Mouse (Mus musculus) retina, embryonic 14.5 days (tissue): ENCODE results near the gene Cnksr3.

Experiments used
- DNase-seq: peaks from one replicate; pipeline ENCODE4 v3.0.0-alpha.2; 2015; ENCODE audit warnings: low spot score

Cnksr3 gene

DNA sequence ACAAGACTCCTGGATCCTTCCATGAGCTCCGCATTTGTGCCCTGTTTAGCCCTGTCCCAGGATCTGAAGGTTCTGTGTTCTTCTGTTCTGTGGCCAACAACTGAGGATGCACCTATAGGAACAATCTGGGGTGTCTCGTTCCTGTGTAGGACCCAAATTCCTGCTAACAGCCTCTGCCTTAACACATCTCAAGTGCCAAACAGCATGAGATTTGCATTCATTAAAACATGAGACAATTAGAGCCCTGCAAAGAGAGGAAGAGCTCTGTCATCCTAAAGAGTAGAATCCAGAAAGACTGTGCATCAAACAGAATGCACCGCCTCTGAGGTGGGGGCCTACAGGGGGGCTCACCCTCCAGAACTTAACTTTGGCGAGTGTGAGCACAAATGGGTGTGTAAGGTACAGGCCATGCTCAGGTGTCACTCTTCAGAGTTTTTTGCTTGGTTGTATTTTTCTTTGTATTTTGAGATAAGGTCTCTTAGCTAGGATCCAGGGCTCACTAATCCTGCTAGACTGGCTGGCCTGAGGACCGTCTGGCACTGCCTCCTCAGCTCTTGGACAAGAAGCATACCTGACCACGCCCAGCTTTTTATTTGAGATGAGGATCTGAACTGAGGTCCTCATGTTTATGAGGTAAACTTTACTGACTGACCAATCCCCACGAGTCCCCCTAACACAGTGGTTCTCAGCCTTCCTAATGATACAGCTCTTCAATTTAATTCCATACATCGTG lies 15.2 kb downstream of the Cnksr3 start:
- DNase-seq, result no peak

DNA sequence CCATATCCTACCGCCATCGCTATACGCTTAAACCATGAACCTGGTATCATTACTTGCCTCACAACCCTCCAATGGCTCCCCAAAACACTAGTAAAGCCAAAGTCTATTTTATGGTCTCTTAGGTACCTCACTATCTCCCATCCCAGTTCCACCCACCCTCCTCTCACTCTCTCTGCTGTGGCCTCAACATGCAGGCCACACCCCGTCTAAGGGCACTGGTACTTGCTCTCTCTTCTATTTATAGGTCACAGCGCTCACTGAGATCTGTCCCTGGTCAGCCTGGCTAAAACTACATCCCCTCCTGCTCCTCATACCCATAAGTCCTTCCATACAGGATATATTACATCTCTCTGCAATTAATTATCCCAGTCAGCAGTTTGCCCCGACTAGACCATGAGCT lies 16.1 kb downstream of the Cnksr3 start:
- no peak for DNase-seq

DNA sequence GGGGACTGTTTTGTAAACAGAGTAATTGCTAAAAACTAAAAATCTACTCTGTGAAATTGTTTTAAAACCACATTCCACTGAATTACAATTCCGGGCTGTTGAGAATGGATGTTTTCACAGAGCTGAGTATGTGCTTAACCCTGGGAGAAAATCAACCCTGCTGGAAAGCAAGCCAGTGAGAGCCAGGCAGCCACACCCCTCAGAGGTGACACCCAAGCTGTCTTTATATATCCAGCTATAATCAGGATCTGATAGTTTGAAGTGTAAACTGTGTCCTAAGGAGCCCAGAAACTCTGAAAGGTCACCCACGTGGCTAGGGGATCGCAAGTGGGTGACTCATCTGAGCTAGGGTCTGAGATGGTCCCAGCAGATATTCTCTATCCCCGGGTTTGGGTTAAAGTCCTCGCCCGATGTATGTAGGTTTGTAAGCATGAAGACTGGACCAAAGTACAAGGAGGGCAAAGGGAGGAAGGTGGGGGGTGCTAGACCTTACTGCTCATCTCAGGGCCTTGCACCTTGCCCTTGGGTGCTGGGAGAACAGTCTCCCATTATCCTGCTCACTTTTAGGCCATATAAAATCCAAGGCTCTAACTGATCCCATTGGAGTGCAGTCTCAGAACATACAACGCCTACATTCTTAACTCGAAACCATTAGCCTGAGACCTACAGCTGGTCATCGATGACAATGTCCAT lies 20.2 kb downstream of the Cnksr3 start:
- DNase-seq, result no peak

DNA sequence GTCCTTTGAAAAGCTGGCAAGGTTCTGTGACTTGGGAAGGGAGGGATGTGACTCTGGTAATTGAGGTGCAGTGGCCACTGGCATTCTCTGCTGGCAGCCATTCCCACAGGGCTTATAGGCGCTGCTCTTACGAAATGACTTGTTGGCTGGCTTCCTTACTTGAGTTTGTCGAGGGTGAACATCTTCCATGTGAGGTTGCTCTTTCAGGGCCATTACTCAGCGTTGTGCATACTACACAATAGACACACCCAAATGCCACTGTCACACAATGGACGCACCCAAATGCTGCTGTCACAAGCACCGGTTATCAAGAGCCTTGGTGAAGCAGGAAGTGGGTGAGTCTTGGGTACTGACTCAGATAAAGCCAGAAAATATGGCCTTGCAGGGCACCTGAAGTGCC lies 22.8 kb downstream of the Cnksr3 start:
- DNase-seq, result no peak

DNA sequence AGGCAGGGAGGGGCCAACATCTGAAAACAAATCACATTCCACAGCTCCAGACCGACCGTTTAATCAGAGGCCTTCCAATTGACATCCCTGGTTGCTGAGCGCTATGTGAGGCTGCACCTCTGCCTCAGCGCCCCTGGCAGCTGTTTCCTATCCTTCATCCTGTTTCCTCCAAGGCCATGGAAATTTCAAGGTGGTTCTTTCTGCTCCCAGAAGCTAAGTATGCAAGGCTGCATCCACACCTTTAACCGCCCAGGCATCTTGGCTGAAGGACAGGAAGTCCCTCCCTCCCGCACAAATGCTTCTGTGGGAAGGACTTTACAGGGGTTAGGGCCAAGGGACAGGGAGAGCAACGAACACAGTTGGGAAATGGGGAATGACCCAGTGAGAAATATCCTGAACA lies 24.2 kb downstream of the Cnksr3 start:
- DNase-seq, result no peak

DNA sequence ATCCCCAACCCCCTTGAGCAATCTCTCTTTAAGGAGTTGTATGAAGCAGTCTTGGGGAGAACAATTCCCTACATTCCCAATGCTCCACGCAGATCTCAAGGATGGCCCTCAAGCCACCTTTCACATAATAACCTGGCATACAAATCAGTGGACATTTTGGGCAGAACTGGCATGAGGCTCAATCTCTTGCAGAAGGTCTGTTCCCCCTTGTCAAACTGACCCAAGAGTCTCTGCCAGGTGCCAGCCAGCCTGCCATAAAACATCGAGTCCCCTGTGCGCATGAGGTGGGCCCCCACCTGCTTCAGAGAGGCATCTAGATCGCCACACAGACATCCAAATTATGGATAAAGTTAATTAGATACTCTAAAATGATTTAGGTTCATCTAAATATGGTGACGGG lies 25.0 kb downstream of the Cnksr3 start:
- DNase-seq, result no peak

DNA sequence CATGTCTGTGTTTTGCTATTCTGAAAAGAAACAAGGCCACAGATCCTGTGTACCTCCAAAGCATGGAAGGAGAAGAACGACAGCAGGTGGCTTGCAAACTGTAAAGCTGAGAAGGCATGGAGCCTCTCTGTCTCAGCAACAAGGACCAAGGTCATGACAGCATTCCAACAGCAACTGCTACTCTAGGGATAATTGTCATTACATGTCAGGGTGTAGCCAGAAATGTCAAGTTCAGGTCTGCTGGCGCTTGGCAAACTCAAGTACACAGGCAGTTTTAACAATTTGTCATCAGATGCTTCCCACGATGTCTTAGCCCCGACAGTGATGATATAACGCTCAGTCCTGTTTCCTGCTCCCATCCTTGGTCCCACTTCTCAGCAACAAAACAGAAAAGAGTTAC lies 26.0 kb downstream of the Cnksr3 start:
- DNase-seq, result no peak

DNA sequence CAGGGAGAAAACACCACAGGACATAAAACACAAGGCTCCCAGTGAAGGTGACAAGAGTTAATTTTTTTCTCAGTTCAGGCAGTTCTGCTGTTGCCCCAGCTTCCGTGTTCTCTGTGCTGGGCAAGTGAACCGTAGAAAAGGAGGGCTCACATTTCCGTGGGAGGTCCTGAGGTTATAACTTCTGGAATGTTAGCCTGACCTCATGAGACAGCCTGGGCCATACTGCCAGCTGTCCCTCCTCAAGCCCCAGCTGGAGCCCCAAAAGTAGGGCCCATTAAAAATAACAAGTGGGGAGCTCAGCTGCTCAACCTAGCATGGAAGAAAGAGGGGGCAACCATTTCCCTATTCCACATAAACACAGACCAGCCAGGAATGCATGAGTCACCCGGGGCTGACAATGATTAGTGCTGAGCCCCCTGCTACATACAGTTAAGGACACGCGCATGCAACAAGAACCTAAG lies 28.8 kb downstream of the Cnksr3 start:
- peak; percentile 57 for DNase-seq

DNA sequence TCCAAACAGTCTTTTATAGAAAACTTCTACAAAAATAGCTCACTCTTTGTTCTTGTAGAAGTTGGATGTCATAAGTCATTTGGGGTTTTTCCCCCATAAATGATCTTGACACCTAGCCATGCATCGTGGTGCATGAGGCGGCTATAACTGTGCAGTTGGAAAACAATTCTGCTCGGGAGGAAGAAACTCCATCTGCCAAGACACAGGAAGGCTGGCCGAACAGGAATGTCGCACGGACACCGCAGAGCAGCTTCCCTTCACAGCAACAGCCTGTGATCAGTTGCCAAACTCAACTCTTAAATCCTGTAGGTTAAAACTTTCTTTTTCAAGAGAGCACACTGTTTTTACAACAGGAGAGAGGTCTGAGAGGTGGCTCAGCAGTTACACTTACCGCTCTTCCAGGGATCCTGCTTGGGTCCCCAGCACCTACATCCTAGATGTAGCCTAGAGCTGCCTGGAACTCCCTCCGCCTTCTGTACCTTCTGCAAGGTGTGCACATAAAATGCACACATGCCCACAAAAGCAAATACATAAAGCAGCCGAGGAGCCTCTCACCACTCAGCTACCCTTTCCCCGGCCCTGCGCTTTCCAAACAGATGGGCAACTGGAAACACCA lies 29.4 kb downstream of the Cnksr3 start:
- peak; percentile 26 for DNase-seq

DNA sequence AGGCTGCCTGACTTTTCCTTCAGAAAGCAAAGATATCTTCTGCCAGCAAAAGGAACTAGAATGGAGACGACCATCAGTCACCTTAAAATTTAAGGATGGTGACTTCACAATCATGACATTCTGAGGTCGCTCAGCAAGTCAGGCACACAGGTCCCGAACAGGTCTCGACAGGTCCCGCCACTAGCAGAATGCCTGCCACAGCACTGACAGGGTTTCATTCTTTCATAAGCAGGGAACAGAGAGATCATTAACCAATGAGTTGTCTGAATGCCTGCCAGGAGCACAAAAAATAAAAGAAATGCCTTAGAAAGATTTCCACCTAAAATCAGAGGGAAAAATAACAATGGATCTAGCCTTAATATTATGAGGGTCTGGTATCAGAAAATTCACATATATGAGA lies 31.7 kb downstream of the Cnksr3 start:
- no peak for DNase-seq

DNA sequence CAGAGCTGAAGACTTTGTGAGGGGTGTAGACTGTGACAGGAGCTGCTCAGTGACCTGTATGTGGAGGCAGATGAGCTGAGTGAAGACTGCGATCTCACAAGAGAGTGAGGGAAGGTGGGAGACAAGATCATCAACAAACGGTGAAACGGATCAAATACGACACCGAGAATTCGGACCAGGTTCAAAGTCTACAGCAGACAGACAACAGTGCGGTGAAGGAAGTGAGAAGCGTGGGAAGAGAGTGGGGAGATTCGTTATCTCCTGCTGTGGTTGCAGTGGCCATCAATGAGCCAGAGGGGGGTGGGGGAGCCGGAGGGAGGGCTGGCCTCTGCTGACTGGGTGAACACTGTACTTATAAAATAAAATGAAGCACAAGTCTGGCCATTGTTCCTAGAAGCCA lies 33.5 kb downstream of the Cnksr3 start:
- peak; percentile 10 for DNase-seq

DNA sequence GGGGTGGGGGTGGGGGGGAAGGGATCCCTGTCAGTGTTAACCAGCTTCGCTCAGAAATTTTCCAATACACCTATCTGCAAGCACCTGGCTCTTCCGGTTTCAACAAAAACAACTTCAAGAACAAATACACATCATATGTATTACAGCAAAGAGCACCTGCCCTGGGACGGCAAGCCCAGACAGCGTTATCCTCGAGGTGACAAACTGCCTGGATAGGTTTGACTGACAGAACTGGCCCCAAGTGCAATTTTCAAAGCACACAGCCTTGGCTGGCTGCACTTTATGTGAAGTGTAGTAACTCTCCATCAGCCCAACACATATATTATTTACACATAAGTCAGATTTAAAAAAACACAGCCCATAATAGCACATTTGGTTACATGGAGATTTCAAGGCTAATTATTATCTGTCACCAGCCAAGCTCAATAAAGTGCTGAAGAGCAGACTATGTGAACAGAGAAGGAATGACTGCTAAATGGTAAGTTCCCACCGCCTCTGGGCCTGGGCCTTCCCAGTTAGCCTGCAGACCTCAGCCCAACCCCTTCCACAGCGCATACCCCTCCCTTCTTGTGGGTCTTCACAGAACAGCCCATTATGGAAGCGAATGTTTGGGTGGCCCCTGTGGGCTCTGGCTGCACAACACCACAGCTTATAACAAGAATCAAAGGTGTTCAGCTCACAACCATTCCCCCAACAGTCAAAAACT lies 35.7 kb downstream of the Cnksr3 start:
- no peak for DNase-seq

DNA sequence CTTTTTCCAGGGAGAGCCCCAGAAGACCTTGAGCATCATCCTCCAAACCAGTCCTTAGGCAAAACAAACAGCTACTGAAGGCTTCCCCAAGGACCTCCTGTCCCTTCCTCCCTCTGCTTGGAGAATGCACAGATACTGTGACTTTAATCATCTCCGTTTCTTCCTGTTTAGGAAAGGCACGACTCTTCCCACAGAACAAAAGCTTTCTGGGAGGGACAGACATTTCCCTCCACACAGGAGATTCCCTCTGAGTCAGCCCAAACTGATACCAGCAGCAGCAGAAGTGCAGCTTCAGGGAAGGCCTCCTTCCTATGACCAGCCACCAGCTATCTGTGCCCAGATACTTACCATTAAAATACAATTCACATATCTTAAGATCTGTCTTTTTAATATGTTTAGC lies 37.6 kb downstream of the Cnksr3 start:
- no peak for DNase-seq

DNA sequence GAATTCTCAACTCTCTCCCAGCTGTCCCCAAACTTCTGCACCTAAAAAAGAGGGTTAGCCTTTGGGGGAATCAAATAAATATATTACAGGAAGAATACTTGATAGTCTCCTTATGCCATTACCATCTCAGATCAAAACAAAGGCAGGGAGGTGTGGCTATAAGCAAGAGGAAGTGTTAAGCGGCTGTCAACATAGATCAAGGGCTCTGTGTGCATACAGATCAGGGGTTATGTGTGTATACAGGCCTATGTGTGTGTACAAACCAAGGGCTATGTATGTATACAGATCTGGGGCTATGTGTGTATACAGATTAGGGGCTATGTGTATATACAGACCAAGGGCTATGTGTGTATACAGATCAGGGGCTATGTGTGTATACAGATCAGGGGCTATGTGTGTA lies 38.9 kb downstream of the Cnksr3 start:
- no peak for DNase-seq

DNA sequence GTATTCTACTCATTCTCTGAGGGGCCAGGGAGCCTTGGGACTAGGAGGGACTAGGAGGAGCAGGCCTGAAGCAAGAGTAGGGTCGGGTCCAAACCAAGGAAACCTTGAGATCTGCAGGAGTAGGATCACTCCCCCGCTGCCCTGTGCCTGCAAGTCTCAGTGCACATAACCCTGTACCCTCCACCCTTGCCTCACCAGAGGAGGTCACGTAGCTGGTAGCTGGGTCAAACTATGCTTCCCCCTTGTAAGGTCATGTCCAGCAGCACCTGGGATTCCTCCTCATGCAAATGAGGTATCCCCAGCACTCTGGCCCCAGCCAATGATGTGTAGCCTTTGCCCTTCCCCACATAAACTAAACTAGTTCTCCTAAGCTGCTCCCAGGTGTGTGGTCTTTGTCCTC lies 41.6 kb downstream of the Cnksr3 start:
- DNase-seq, result no peak

DNA sequence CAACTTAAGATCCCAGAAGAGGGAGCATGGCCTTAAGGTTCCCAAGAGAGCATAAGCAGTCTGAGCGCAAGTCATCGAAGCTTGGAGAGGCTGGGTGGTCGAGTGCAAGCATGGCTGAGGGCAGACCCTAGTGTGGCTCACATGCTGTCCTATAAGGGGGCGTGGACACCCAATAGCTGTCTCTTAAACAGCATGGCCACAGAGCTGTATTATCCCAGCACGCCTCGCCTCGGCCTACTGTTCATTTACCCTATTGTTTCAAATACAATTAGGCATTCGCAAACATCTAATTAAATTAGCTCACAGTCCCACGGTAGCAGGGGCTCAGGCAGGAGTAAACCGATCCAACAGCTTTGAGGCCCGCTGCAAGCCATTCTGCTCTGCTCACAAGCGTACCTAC lies 49.0 kb downstream of the Cnksr3 start:
- DNase-seq, result no peak

DNA sequence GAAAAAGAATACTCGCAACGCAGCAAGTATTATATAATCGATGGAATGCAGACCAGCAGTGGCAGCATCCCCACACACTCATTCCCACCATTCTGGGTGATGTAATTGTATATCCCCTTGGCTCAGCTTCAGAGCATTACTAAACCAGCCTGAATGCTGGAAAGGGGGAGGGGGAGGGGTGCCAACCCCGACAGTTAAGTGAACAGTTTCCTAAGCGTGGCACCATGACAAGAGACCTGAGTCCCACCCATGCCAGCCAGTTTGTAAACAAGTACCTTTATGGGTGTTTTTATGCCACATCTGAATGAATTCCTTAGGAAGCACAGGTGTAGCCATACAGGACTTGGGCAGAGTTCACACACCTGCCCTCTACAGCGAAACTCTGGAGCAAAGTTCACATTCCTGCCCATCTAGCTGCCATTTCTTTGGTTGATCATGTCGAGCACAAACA lies 53.0 kb downstream of the Cnksr3 start:
- no peak for DNase-seq

DNA sequence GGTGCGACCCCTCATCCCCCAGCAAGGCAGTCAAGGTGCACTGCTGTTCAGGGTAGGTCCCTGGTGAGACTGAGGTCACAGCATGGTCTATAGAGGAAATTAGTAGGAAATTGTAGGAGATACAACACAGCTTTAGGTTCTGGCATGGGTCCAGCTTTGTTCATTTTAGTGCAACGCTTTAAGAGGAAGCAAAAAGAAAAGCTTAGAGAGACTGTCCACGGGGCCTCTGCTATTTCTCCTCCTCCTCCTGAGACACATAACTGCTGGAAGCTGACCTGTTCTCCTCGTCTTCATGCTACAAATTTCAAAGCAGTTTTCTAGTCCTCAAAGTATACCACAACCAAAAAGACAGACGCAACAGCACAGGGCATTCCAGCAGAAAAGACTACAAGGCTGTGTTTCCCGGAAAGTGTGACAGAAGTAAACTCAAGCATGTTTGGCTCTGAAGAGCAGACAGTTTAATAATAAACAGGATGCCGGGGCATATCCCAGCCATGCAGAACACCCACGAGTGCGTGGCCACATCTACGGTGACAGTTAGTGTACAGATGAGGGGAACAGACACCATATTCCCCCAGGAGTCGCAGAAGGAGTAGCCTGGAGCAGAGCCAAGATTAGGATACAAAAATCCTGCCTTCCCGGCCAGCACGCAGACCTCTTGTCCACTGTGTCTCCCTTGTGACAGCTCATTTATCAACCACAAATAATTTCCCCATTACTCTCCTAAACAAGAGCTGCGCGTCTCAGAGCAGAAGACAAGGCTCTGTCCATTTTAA lies 53.6 kb downstream of the Cnksr3 start:
- no peak for DNase-seq

DNA sequence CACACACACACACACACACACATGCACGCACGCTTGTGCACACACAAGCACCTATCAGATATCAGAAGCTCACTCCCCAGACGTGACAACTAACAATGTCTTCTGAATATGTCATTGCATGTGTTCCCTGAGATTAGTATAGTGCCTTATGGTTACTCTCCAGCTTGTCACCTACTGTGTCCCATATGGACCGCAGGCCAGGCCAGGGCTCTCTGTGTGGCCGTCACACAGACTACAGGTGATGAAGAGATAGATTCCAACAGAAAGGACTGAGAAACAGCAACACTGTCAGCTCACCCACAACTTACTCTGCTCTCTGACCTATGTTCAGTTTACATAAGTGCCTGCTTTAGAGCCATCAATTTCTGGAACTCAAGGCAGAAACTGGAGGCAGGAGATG lies 57.2 kb downstream of the Cnksr3 start:
- DNase-seq, result no peak

DNA sequence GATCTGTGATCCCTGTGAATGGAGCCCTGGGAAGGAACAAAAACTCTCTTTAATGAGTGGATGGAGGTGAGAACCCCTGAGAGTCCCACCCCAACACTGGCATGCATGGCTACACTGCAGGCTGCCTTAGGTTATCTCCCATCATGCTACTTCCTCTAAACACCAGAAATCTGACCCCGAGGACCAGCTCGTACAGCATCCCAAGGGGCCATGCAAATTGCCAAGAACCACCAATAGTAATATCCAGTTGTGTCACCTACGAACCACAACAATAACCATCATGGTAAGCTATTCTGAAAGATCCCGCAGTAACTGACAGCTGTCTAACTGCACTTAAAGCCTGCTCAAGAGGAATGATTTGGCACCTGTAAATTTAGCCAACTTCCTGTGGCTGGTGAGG lies 59.1 kb downstream of the Cnksr3 start:
- no peak for DNase-seq

DNA sequence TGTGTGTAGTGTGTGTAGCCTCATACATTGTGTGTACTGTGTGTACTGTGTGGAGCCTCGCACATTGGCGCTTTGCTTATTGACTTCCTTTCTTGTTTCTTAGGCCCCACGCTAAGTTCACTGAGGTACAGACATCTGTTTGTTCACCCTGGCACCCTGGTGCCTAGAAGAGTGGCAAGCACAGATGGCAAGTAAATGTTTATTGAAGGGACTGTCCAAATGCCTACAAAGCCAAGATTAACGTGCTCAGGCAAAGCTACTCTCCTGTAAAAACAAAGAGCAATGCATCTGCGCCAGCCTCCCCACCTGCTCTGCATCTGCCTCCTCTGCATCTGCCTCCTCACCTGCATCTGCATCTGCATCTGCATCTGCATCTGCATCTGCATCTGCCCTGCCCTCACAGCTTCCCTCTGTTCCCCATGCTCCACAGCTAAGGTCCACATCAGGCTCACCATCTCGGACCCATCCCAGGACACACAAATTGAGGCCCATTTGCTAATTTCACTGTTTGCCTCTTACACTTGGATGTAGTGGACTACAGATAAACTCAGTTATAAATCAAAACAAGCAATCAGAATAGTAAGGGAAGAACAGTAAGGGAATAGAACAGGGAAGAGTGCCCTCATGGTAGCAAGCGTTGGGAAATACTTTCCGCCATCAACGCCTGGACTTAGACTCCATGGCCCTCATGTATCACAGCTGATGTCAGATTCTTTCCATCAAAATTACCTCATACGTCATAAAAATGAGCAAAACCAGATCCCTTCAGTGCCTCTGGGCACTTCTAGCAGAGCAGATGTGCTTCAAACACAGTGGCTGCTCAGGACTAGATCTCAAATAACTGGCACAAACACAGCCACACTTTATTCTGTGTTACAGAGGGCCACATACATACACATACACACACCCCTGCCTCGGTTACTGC lies 62.1 kb downstream of the Cnksr3 start:
- no peak for DNase-seq
